Mouse (Mus musculus): ENCODE results near the gene Gramd1b. TPM values are rescaled to one million over a fixed set of nuclear protein-coding genes. Genes with fewer than 3 reads are reported as not detected.

Gramd1b gene
- total RNA-seq, 1 experiment from 2014 or later: 1,142 TPM

- DNase-seq: no peak
Observed at GRCm38 (mm10) chr9:40457448-40457847, 73.7 kb downstream of the Gramd1b start.

DNA sequence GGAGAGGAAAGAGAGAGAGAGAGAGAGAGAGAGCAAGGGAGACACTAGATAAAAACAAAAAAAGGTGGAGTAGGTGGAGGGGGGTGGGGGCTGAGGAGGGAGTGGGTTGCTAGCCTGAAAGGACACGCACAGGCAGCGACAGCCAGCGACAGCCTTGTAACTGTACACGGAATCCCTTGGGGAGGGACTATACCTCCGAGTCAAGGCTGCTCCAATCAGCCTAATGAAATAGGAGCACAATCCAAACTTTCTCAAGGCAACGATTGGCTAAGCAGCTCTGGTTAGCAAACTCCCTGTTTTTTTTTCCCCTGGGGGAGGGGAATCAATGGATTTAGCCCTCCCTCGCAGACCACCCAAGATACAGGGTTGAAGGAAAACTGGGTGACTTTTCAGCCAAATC is 75.0 kb downstream of the Gramd1b start:
- DNase-seq: peak; percentile 80

DNA sequence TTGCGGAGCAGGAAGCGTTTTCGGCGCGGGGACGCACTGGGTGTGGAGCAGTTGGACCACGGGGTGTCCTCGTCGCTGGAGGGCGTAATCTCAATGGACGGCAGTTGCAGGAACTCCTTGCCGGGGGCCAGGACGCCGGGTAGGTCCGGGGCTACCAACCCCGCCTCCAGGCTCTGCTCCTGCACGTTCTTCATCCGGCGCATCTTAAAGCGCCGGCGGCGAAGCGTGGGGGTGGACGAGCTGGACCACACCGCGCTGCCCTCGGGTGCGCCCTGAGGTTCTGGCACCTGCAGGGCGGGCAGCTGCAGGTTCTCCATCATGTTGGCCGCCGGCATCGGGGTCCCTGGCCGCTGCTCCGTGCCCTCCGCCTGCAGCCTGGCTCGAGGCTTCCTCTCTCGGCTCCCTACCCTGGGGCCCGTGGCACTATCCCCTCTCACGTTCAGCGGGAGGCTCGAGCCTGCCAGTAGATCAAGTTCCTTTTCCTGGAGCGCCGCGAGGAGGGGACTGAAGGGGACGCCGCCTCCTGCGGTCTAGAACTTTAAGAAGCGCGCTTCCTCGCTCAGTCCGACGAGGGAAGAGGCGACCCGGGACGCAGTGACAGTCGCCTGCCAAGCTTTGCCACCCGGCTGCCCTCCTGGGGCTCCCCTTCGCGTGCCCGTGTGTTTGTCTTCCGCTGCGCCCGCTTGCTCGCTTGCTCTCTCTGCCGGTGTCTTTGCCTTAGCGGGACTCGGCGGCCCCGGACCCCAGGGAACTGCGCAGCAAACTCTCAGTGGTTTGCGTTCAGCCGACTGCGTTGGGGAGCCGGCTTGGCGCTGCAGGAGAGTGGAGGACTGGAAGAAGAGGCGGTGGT is 75.6 kb downstream of the Gramd1b start:
- DNase-seq: peak; percentile 59

GRCm38 (mm10) chr9:40455020-40455335 is 76.2 kb downstream of the Gramd1b start:
- DNase-seq: no peak

DNA sequence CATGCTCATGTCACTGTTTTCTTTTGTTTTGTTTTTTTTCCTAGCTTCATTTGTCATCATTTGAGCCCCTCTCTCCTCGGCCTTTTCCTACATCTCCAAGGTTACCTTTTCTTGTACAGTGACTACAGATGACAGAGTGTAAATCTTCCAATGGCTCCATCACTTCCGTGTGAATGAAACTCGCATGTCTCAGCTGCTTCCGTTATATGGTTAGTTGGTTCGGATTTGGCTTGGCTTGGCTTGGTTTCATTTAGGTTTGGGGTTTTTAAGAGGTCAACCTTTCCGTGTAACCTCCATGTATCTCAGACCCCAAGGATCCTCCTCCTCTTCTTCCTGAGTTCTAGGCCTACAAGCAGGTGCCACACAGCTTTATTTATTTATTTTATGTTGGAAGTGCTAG is 77.3 kb downstream of the Gramd1b start:
- no peak for DNase-seq

GRCm38 (mm10) chr9:40452208-40452607 is 79.0 kb downstream of the Gramd1b start:
- no peak for DNase-seq

- no peak for DNase-seq
Observed at GRCm38 (mm10) chr9:40450776-40451175, 80.4 kb downstream of the Gramd1b start.

DNA sequence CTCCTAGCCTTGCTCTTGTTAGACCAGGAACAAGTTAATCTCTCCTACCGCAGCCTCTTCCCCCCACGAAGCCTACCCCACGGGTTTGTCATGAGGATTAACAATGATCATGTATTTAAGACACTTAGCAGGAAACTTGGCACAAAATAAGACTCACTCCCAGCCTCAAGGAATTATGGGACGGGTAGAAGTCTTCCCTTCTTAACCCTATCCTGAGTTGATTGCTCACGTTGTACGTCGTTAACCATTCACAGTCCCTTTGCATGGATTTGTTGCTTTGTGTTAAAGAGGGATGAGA is 80.8 kb downstream of the Gramd1b start:
- DNase-seq: no peak

DNA sequence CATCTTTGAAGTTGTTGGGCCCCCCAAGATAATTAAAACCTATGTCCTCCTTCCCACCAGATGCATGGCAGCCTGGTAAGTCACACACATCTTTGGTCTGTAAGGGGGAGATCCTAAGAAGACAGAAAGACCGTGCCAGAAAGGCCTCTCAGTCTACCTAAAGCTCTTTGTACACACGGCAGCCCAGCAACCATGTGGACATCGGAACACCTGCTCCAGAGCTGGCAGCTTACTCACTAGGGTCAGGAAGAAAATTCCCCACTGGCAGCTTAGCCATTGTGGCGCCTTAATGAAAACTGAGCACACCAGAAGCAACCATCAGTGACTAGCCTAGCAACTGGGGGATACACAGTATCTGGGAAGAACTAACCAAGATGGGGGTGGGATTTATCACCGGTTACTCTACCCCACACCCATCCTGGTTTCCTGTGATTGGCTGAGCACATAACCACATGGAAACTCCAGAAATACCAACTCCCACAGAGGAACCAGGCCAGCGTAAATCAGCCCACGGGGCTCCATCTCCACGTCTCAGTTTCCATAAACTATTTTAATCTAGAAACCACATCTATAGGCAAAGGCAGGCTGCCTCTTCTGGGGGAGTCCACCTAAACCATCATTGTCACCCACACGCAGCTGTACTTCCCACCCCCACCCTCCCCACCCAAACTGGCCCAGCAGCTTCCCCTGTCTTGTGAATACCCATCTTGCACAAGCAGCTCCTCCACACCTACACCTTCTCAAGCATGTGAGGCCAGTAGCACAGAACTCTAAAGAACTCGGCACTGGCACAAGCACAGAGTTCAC is 81.4 kb downstream of the Gramd1b start:
- DNase-seq: no peak

DNA sequence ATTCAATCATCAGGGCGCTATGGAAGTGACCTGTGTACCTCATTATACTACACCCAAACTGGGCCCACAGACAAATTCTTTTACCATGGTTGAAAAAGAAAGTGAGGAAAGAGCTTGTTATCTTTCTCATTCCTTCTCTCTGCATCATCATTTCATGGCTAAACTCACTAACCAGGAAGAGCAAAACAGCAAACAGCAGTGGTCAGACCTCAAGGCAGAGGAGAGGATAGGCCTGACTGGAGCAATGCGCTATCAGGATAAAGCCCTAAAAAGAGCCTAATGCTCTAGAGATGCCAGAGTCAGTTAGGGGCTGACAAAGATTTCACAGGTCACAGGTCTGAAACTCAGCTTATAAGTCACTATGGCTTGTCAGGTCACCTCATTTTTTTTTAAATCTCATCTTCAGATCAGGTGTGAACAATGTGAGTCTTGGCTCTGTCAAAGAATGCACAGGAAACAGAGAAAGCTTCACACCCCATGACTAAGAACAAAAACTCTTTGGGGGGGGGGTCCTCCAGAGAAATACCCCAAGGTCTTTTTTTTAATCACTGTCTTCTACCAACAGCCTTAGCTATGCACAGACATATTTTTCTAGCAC is 82.4 kb downstream of the Gramd1b start:
- DNase-seq: no peak

- no peak for DNase-seq
Observed at GRCm38 (mm10) chr9:40447265-40447664, 83.9 kb downstream of the Gramd1b start.

- no peak for DNase-seq
Observed at GRCm38 (mm10) chr9:40444961-40445360, 86.2 kb downstream of the Gramd1b start.

GRCm38 (mm10) chr9:40442784-40443183 is 88.4 kb downstream of the Gramd1b start:
- no peak for DNase-seq

- no peak for DNase-seq
Observed at GRCm38 (mm10) chr9:40439973-40440687, 91.1 kb downstream of the Gramd1b start.

GRCm38 (mm10) chr9:40438731-40439526 is 92.3 kb downstream of the Gramd1b start:
- DNase-seq: no peak

GRCm38 (mm10) chr9:40437891-40438290 is 93.3 kb downstream of the Gramd1b start:
- no peak for DNase-seq

DNA sequence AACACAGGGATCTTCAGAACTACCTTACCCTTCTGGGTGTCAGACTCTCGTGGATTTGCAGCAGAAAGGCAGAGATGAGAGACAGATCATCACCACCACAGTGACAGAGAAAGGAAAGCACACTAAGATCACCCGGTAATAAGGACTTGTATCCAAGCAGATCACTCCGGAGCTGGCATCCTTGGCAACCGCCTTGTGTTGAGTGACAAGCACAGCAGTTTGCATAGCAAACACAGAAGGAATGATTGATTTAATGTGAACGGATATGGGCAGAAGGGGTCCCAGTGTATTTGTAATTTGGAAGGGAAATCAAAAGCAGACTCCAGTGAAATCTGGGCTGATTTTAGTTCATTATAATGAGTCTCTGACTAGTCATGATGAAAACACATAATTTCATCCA is 97.9 kb downstream of the Gramd1b start:
- DNase-seq: no peak

- no peak for DNase-seq
Observed at GRCm38 (mm10) chr9:40430969-40431368, 100.2 kb downstream of the Gramd1b start.

DNA sequence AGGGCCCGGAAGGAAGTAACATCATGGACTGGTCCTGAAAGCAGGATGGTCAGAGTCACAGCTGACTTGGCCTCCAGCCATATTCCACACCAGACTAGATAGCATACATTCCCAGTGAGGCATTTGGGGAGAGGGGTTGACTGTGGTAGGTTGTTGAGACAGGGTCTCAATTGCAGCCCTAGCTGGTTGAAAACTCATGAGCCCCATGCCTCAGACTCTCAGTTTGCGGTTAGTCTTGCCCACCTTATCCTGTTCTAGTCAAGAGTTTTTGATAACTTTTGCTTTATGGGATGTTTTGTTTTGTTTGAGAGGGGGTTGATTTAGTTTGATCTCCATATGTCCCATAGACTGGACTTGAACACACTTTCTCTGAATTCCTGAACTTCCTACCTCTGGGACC is 103.5 kb downstream of the Gramd1b start:
- DNase-seq: no peak

GRCm38 (mm10) chr9:40426282-40426964 is 104.8 kb downstream of the Gramd1b start:
- no peak for DNase-seq

GRCm38 (mm10) chr9:40424874-40425273 is 106.3 kb downstream of the Gramd1b start:
- DNase-seq: no peak

Data from adrenal gland, postnatal 25 days (tissue).